Mouse (Mus musculus): Measurements from ENCODE around the gene Unc13c.

Gene Unc13c

GRCm38 (mm10) chr9:73968641-73969121 is at the start of gene Unc13c:
Unc13c (minus strand) TSS chr9:73968966.
- in situ Hi-C loops (cut with MboI, MseI), result no loop called here

- in situ Hi-C loops (cut with MboI, MseI), result no loop called here
Observed at GRCm38 (mm10) chr9:74007976-74008686, 39.4 kb upstream of the Unc13c start.

GRCm38 (mm10) chr9:74002388-74002990 is 33.7 kb upstream of the Unc13c start:
- in situ Hi-C loops (cut with MboI, MseI), result no loop called here

- in situ Hi-C loops (cut with MboI, MseI), result loop anchor here (25.0 kb wide), 1 partner anchor 826 kb away; no protein-coding TSS in a partner anchor
Observed at GRCm38 (mm10) chr9:73988096-73988495, 19.3 kb upstream of the Unc13c start.

GRCm38 (mm10) chr9:73987236-73987635 is 18.5 kb upstream of the Unc13c start:
- in situ Hi-C loops (cut with MboI, MseI), result loop anchor here (25.0 kb wide), 1 partner anchor 825 kb away; no protein-coding TSS in a partner anchor

- in situ Hi-C loops (cut with MboI, MseI), result loop anchor here (25.0 kb wide), 1 partner anchor 820 kb away; no protein-coding TSS in a partner anchor
Observed at GRCm38 (mm10) chr9:73982597-73983344, 14.0 kb upstream of the Unc13c start.

GRCm38 (mm10) chr9:73972327-73972988 is 3.7 kb upstream of the Unc13c start:
- in situ Hi-C loops (cut with MboI, MseI), result no loop called here

GRCm38 (mm10) chr9:73970717-73971116 is 2.0 kb upstream of the Unc13c start:
- in situ Hi-C loops (cut with MboI, MseI), result no loop called here

GRCm38 (mm10) chr9:73965322-73965915 is 3.3 kb downstream of the Unc13c start:
- in situ Hi-C loops (cut with MboI, MseI), result no loop called here

GRCm38 (mm10) chr9:73962471-73962870 is 6.3 kb downstream of the Unc13c start:
- in situ Hi-C loops (cut with MboI, MseI), result no loop called here

GRCm38 (mm10) chr9:73952331-73952730 is 16.4 kb downstream of the Unc13c start:
- in situ Hi-C loops (cut with MboI, MseI), result no loop called here

GRCm38 (mm10) chr9:73951586-73951985 is 17.2 kb downstream of the Unc13c start:
- in situ Hi-C loops (cut with MboI, MseI), result no loop called here

- in situ Hi-C loops (cut with MboI, MseI), result no loop called here
Observed at GRCm38 (mm10) chr9:73934844-73935243, 33.9 kb downstream of the Unc13c start.

GRCm38 (mm10) chr9:73931988-73932387 is 36.8 kb downstream of the Unc13c start:
- in situ Hi-C loops (cut with MboI, MseI), result no loop called here

GRCm38 (mm10) chr9:73927276-73927675 is 41.5 kb downstream of the Unc13c start:
- in situ Hi-C loops (cut with MboI, MseI), result no loop called here

GRCm38 (mm10) chr9:73922449-73923115 is 46.2 kb downstream of the Unc13c start:
- in situ Hi-C loops (cut with MboI, MseI), result no loop called here

- in situ Hi-C loops (cut with MboI, MseI), result no loop called here
Observed at GRCm38 (mm10) chr9:73905959-73906358, 62.8 kb downstream of the Unc13c start.

GRCm38 (mm10) chr9:73898516-73898915 is 70.2 kb downstream of the Unc13c start:
- in situ Hi-C loops (cut with MboI, MseI), result loop anchor here (10.0 kb wide), 1 partner anchor 826 kb away; no protein-coding TSS in a partner anchor

GRCm38 (mm10) chr9:73896210-73896609 is 72.6 kb downstream of the Unc13c start:
- in situ Hi-C loops (cut with MboI, MseI), result loop anchor here (10.0 kb wide), 1 partner anchor 829 kb away; no protein-coding TSS in a partner anchor

- in situ Hi-C loops (cut with MboI, MseI), result no loop called here
Observed at GRCm38 (mm10) chr9:73883587-73883986, 85.2 kb downstream of the Unc13c start.

GRCm38 (mm10) chr9:73883143-73883542 is 85.6 kb downstream of the Unc13c start:
- in situ Hi-C loops (cut with MboI, MseI), result no loop called here
